Mouse (Mus musculus): ENCODE measurements at regions not wholly inside any gene's neighbourhood (a gene's known extent, or its start where the extent isn't known, plus 50 kb on each side); places are given as distances from the start of the nearest gene placed in this dataset.

DNA sequence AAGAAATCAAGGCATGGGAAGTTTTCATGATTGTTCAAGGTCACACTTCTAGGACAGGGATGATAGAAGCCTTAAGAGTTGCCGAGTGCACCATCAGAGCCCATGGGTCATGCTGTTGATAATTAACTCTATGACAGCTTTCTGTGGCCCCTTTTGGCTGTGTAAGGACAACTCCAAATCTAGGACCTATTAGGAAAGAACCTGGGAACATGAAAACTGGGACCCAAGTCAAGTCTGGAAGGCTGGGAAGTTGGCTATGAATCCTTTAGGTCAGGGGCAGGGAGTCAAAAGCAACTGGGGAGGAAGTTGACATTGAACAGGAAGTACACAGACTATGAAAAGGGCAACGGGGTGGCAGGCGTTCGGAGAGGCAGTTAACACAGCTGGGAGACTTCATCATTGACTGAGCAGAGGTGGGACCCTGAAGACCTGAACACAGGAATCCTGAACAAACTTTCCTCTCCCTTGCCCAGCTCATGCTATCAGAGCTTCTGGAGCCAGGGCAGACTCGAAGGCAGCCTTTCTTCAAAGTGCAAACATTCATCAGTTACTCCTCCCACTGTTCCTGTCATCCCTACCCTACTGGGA is 98.1 kb upstream of the Zfand5 start:
- Histone ChIP-seq H3K9ac (no peak overlapping the region), H3K27ac (no peak overlapping the region), H3K36me3 (replicated peaks; ENCODE audit: control insufficient read depth, insufficient read depth) (no peaks in the 10 kb centered on the region), H3K9me3 (ENCODE audit: control insufficient read depth, low read length) (no peaks in the 10 kb centered on the region), H3K27me3 (ENCODE audit: control insufficient read depth, insufficient read depth, low read length) (no peaks in the 10 kb centered on the region), H3K4me3 (replicated peaks; ENCODE audit: low read length) (no peak overlapping the region), H3K4me1 (replicated peaks; ENCODE audit: control insufficient read depth, insufficient read depth, low read length) (0 out of 2 replicates have a peak, but pooled peaks cover 4% of the 10 kb centered on the region), H3K4me2 (replicated peaks) (no peak overlapping the region)
- 66% methylated on average over 5 of the region's 5 CpGs for WGBS
- no peak for DNase-seq (ENCODE audit: low spot score)
- ATAC-seq (ENCODE audit: low FRiP score): no peak

DNA sequence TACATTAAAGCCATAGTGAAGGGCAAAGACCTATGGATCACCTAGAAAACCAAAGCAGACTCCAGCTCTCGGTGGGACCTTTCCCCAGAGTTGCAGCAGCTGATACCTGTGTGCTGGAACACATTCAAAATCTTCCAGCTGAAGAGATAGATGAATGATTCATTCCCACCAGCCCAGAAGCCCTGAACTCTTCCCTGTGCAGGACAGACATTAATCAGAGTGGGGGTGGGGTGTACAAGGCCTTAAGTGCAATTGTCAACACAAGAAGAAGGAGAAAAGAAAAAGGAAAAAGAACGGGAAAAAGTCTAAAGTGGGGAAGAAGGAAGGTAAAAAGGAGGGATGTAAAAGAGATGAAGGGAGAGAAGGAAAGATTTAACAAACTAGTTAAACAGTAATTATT is 100.9 kb upstream of the Zfand5 start:
- Histone ChIP-seq H3K4me3 (replicated peaks; ENCODE audit: low read length) (no peak overlapping the region), H3K27ac (no peak overlapping the region), H3K36me3 (replicated peaks; ENCODE audit: control insufficient read depth, insufficient read depth) (no peaks in the 10 kb centered on the region), H3K9ac (no peak overlapping the region), H3K4me2 (replicated peaks) (no peak overlapping the region), H3K9me3 (ENCODE audit: control insufficient read depth, low read length) (no peaks in the 10 kb centered on the region), H3K27me3 (ENCODE audit: control insufficient read depth, insufficient read depth, low read length) (no peaks in the 10 kb centered on the region), H3K4me1 (replicated peaks; ENCODE audit: control insufficient read depth, insufficient read depth, low read length) (peaks cover 19% of the 10 kb centered on the region)
- ATAC-seq (ENCODE audit: low FRiP score): no peak
- 66% methylated on average over 2 of the region's 2 CpGs for WGBS
- DNase-seq (ENCODE audit: low spot score): no peak

DNA sequence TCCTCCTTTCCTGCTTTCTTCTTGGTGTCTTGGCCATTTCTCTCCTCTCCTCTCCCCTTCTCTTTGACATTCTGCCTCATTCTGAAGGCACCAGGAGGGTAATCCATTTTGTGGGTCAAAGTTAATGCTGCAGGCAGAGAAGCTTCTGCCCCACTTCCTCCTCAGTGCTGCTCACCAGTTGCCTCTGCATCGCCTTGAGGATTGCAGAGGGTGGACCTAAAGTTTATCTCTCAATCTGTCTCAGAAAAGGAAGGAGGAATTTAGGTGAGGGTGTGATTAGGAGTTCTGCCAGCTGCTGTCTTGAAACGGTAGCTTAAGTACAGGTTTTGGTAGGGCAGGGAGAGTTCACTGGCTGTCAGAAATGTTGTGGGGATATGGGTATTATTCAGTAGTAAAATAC is 101.3 kb upstream of the Zfand5 start:
- H3K27ac ChIP-seq: no peak overlapping the region
- H3K27me3 ChIP-seq (ENCODE audit: control insufficient read depth, insufficient read depth, low read length): no peaks in the 10 kb centered on the region
- no peak overlapping the region for H3K4me3 ChIP-seq (replicated peaks; ENCODE audit: low read length)
- WGBS: 62% methylated on average over 2 of the region's 2 CpGs
- no peak for DNase-seq (ENCODE audit: low spot score)
- no peaks in the 10 kb centered on the region for H3K9me3 ChIP-seq (ENCODE audit: control insufficient read depth, low read length)
- no peak overlapping the region for H3K4me2 ChIP-seq (replicated peaks)
- no peak for ATAC-seq (ENCODE audit: low FRiP score)
- no peaks in the 10 kb centered on the region for H3K36me3 ChIP-seq (replicated peaks; ENCODE audit: control insufficient read depth, insufficient read depth)
- peaks cover 23% of the 10 kb centered on the region for H3K4me1 ChIP-seq (replicated peaks; ENCODE audit: control insufficient read depth, insufficient read depth, low read length)
- no peak overlapping the region for H3K9ac ChIP-seq

DNA sequence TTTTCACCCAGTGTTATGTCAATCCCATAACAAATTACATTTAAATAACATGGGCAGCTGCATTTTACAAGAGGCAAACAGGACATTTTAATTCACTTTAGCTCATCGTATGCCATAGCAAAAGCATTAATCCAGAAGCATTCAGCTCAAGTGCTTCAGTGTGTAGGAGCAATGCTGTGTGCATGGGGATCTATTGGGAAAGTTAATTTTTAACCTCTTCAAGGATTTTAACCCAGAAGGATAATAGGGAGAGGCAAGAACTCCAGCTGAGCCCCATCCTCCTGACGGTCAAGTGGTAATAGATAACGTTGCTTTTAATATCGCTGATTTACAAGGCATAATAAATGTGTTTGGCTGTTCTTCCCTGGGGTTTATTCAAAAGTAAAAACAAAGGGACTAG is 105.1 kb upstream of the Zfand5 start:
- Histone ChIP-seq H3K4me1 (replicated peaks; ENCODE audit: control insufficient read depth, insufficient read depth, low read length) (peaks cover 23% of the 10 kb centered on the region), H3K4me2 (replicated peaks) (peak overlapping the region; percentile 36; the same call in 1 of the 2 replicates), H3K27me3 (ENCODE audit: control insufficient read depth, insufficient read depth, low read length) (no peaks in the 10 kb centered on the region), H3K36me3 (replicated peaks; ENCODE audit: control insufficient read depth, insufficient read depth) (no peaks in the 10 kb centered on the region), H3K27ac (no peak overlapping the region), H3K9me3 (ENCODE audit: control insufficient read depth, low read length) (no peaks in the 10 kb centered on the region), H3K9ac (no peak overlapping the region), H3K4me3 (replicated peaks; ENCODE audit: low read length) (no peak overlapping the region)
- no peak for ATAC-seq (ENCODE audit: low FRiP score)
- WGBS: 10% methylated on average over 4 of the region's 4 CpGs
- DNase-seq (ENCODE audit: low spot score): no peak

DNA sequence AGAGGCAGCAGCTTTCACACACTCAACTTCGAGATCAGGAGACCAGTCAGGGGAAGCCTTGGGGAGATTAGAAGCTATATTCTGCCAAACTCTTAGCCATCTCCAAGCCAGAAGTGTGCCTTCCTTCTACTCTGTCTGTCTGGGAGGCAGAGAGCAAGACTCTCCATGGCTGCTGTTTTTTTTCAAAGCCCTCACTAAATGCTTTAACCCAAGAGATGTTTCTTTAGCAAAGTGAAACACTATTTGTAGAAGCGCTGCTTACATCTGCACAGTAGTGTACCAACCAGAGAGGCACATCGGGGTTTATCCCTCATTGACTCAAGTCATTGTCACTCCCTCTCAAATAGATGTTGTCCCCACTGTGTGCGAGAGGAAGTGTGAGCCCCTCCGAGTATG is 105.6 kb upstream of the Zfand5 start:
- Histone ChIP-seq H3K4me1 (replicated peaks; ENCODE audit: control insufficient read depth, insufficient read depth, low read length) (peaks cover 23% of the 10 kb centered on the region), H3K9me3 (ENCODE audit: control insufficient read depth, low read length) (no peaks in the 10 kb centered on the region), H3K27me3 (ENCODE audit: control insufficient read depth, insufficient read depth, low read length) (no peaks in the 10 kb centered on the region), H3K4me2 (replicated peaks) (peak overlapping the region; percentile 36), H3K27ac (peak overlapping the region; percentile 26), H3K4me3 (replicated peaks; ENCODE audit: low read length) (no peak overlapping the region), H3K36me3 (replicated peaks; ENCODE audit: control insufficient read depth, insufficient read depth) (no peaks in the 10 kb centered on the region), H3K9ac (no peak overlapping the region)
- 22% methylated on average over 5 of the region's 5 CpGs for WGBS
- ATAC-seq (ENCODE audit: low FRiP score) (0 out of 2 replicates have a peak, but pooled peaks have one; percentile 10), DNase-seq (ENCODE audit: low spot score) (no peak)

DNA sequence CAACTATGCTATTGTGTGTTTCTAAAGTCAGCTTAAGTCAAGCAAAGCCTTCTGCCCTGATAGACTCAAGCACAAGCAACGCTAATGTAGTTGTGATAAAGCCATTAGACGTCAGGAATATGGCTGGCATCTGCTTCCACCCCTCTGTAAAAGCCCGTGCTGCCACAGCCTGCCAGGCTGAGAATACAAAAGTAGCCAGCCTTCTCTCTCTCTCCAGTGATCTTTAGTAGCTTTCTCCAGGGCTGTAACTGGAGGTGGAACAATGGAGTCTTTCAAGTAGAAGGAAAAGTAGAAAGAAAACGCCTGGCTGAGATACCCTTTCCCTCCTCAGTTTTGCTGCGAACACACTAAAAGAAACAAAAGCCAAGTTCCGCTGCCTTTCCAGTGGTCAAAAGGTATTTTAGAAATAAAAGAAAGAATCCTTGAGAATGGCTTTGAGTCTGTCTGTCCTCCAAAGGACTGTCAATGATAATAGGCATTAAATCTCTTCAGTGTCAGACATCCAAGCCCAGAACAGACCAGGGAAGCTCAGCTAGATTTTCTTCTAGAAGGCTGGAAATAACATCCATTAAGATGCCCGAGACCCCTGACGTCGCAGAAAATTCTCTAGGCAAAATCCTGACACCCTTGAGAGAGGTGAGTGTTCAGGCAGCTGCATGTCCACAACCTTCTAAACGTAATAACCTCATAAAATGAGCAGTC is 106.2 kb upstream of the Zfand5 start:
- Histone ChIP-seq H3K36me3 (replicated peaks; ENCODE audit: control insufficient read depth, insufficient read depth) (no peaks in the 10 kb centered on the region), H3K4me3 (replicated peaks; ENCODE audit: low read length) (no peak overlapping the region), H3K4me1 (replicated peaks; ENCODE audit: control insufficient read depth, insufficient read depth, low read length) (peaks cover 23% of the 10 kb centered on the region), H3K27me3 (ENCODE audit: control insufficient read depth, insufficient read depth, low read length) (no peaks in the 10 kb centered on the region), H3K27ac (peak overlapping the region; percentile 26), H3K4me2 (replicated peaks) (peak overlapping the region; percentile 36), H3K9me3 (ENCODE audit: control insufficient read depth, low read length) (no peaks in the 10 kb centered on the region), H3K9ac (peak overlapping the region; percentile 26; the same call in 1 of the 2 replicates)
- peak; percentile 84 for ATAC-seq (ENCODE audit: low FRiP score)
- DNase-seq (ENCODE audit: low spot score): peak; percentile 42
- WGBS: 9% methylated on average over 10 of the region's 10 CpGs

DNA sequence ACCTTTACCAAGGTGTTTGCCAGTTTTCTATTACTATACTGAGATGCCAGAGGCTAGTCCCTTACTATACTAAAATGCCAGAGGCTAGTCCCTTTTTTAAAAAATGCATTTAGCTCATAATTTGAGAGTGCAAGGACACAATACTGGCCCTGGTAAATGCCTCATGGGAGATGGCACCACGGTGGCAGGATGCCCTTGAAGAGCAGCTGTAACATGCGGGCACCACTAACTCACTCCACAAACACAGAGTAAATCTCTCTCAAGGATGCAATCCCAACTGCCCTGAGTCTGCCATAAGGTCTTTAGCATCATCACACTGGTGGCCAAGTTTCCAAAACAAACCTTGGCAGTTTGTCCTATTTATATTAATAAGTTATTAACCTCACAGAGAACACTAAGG is 108.1 kb upstream of the Zfand5 start:
- DNase-seq (ENCODE audit: low spot score) (no peak), ATAC-seq (ENCODE audit: low FRiP score) (no peak)
- Histone ChIP-seq H3K4me3 (replicated peaks; ENCODE audit: low read length) (no peak overlapping the region), H3K27ac (no peak overlapping the region), H3K9me3 (ENCODE audit: control insufficient read depth, low read length) (no peaks in the 10 kb centered on the region), H3K36me3 (replicated peaks; ENCODE audit: control insufficient read depth, insufficient read depth) (no peaks in the 10 kb centered on the region), H3K27me3 (ENCODE audit: control insufficient read depth, insufficient read depth, low read length) (no peaks in the 10 kb centered on the region), H3K4me1 (replicated peaks; ENCODE audit: control insufficient read depth, insufficient read depth, low read length) (peaks cover 23% of the 10 kb centered on the region), H3K9ac (no peak overlapping the region), H3K4me2 (replicated peaks) (no peak overlapping the region)
- WGBS: 76% methylated on average over 2 of the region's 2 CpGs

DNA sequence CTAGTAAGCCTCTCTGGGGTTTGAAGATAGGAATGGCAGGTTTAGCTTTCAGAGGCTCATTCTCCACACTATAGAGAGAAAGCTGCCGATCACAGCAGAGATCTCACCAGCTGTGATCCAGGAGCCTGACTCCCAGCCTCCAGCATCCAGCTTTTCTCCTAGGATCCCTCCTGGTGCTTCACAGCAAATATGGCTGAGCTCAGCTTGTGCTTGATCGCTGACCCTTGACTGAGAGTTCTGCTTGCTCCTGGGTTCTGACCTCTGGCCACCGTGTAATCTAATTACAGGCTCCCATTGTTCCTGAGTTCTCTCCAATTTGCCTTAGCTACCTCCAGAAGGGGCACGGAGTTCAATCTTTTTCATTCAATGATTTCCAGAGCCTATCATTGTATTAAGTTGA is 111.1 kb upstream of the Zfand5 start:
- ATAC-seq (ENCODE audit: low FRiP score): no peak
- Histone ChIP-seq H3K27me3 (ENCODE audit: control insufficient read depth, insufficient read depth, low read length) (no peaks in the 10 kb centered on the region), H3K4me3 (replicated peaks; ENCODE audit: low read length) (no peak overlapping the region), H3K9ac (no peak overlapping the region), H3K27ac (no peak overlapping the region), H3K4me1 (replicated peaks; ENCODE audit: control insufficient read depth, insufficient read depth, low read length) (peaks cover 5% of the 10 kb centered on the region), H3K36me3 (replicated peaks; ENCODE audit: control insufficient read depth, insufficient read depth) (no peaks in the 10 kb centered on the region), H3K4me2 (replicated peaks) (no peak overlapping the region), H3K9me3 (ENCODE audit: control insufficient read depth, low read length) (no peaks in the 10 kb centered on the region)
- 10% methylated on average over 4 of the region's 4 CpGs for WGBS
- DNase-seq (ENCODE audit: low spot score): no peak

DNA sequence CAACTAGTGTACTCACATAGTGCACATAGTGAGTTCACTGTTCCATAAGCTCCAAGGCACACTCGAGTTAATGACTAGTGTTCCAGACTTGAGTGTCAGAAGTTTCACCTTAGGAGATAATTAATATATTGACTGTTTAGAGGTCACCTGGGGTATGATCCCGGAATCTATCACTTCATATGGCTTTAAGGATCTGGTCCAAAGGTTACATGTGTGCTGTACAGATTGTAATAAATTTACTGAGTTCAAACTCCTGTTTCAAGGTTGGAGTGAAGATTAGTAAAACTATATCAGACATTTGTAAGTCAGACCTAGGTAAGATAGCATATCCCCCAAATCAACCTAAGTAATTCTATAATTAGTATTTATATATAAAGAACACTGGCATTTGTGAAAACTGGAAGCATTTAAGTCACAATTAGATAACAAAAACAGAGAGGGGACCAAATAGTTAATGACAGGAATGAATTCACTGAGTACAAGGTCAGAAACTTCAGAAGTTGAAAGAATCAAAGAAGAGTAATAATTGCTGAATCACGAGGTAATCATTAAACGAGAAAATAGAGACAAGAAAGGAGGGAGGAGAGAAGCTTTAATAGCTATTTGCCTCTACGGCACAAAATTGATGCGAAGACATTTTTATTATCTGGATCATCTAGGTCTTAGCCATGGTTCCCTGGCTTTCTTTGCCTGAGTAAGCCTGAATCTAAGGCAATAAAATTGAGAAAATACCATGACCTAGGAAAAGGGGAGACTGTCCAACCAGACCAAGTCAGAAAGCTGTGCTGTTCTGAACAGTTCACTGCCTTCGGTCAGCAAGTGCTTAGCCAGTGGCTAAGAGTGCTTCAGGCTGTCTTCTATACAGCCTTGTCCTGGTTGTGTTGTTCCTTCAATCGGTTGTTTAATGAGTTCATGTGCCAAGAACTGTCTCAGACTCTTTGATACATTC is 112.6 kb upstream of the Zfand5 start:
- no peaks in the 10 kb centered on the region for H3K27me3 ChIP-seq (ENCODE audit: control insufficient read depth, insufficient read depth, low read length)
- WGBS: 63% methylated on average over 8 of the region's 8 CpGs
- H3K4me3 ChIP-seq (replicated peaks; ENCODE audit: low read length): no peak overlapping the region
- H3K36me3 ChIP-seq (replicated peaks; ENCODE audit: control insufficient read depth, insufficient read depth): no peaks in the 10 kb centered on the region
- H3K4me1 ChIP-seq (replicated peaks; ENCODE audit: control insufficient read depth, insufficient read depth, low read length): no peaks in the 10 kb centered on the region
- H3K4me2 ChIP-seq (replicated peaks): no peak overlapping the region
- H3K27ac ChIP-seq: no peak overlapping the region
- ATAC-seq (ENCODE audit: low FRiP score) (no peak), DNase-seq (ENCODE audit: low spot score) (no peak)
- H3K9ac ChIP-seq: no peak overlapping the region
- H3K9me3 ChIP-seq (ENCODE audit: control insufficient read depth, low read length): no peaks in the 10 kb centered on the region
